Mouse (Mus musculus): ENCODE results near the gene Snx33. TPM values are rescaled to one million over a fixed set of nuclear protein-coding genes. Genes with fewer than 3 reads are reported as not detected.
"Not testable (repeated sequence)": the region's sequence is repeated elsewhere in the genome, so short reads cannot be mapped to it uniquely, and the experiment has no call there.

The Snx33 gene
- polyA plus RNA-seq, 1 experiment from 2014 or later, result 3.0 TPM

DNA sequence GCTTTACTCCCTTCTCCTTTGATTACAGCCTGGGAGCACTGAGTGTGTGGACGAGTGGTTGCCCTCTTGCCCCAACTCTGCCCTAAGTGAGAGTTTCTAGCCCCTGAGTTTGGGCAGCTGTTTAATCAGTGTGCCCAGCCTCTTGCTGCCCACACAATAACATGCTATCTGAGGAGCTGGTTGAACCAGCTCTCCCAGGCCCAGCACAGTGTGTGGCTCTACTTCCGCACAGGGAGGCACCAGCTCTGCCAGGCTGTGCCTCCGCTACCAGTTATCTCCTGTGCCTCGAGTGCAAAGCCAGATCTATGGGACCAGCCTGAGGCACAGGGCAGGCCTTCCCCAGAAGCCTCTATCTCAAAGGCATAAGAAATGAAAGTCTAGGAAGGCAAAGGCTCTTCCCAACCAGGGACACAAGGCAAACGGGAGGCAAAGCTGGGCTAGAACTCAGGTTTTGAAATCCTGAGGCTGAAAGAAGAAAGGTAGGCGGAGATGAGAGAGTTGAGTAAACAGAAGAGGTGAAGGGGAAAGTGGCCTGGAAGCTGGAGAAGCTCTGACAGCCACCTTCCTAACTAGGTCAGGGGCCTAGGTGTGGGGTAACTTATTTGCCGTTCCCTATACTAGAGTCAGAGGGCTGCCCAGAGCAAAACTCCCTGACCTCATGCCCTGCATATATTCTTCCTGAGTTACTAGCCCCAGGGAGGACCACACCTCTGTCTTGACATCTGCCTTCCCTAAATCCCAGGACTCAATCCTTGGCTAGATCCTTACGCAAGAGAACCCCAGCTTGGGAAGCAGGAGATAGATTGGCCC lies 4.1 kb downstream of the Snx33 start:
- Histone ChIP-seq H3K27ac (no peak overlapping the region), H3K36me3 (replicated peaks) (no peaks in the 10 kb centered on the region), H3K4me3 (peak overlapping the region; percentile 8; the same call in 1 of the 2 replicates), H3K4me1 (peaks cover 36% of the 10 kb centered on the region), H3K9me3 (no peaks in the 10 kb centered on the region), H3K4me2 (peak overlapping the region; percentile 36), H3K27me3 (replicated peaks) (peaks cover 5% of the 10 kb centered on the region), H3K9ac (no peak overlapping the region)
- 78% methylated on average over 8 of the region's 8 CpGs for WGBS
- no peak for ATAC-seq (replicated peaks)

GRCm38 (mm10) chr9:56922746-56923145 lies 5.4 kb downstream of the Snx33 start:
- 91% methylated on average over 4 of the region's 4 CpGs for WGBS
- Histone ChIP-seq H3K4me3 (no peak overlapping the region), H3K9me3 (no peaks in the 10 kb centered on the region), H3K9ac (no peak overlapping the region), H3K4me1 (peaks cover 26% of the 10 kb centered on the region), H3K27me3 (replicated peaks) (peaks cover 2% of the 10 kb centered on the region; the same call in 1 of the 2 replicates), H3K4me2 (no peak overlapping the region), H3K36me3 (replicated peaks) (no peaks in the 10 kb centered on the region), H3K27ac (no peak overlapping the region)
- ATAC-seq (replicated peaks), result no peak

DNA sequence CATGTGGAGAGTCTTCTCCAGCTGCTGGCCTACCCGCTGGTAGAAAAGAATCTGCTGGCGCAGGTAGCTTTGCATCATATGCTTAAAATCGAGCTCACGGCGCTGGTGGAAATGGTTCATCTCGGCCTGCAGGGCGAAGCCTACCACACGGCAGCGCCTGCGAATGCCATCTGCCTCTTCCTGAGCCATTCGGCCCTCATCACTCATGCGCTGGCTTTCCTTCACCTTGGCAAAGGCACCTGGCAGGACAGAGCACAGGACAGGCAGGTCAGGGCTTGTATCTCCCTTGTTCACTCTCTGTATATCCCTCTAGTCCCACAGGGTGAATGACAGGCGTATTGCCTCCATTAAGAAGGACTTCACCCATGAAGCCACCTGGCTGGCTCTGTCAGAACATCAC lies 9.7 kb downstream of the Snx33 start:
- no peaks in the 10 kb centered on the region for H3K9me3 ChIP-seq
- no peak overlapping the region for H3K9ac ChIP-seq
- no peak for ATAC-seq (replicated peaks)
- H3K4me1 ChIP-seq, result 0 out of 2 replicates have a peak, but pooled peaks cover under 1% of the 10 kb centered on the region
- H3K36me3 ChIP-seq (replicated peaks), result no peaks in the 10 kb centered on the region
- no peak overlapping the region for H3K27ac ChIP-seq
- whole genome bisulfite sequencing, result 96% methylated on average over 13 of the region's 13 CpGs
- H3K27me3 ChIP-seq (replicated peaks), result no peaks in the 10 kb centered on the region
- no peak overlapping the region for H3K4me3 ChIP-seq
- no peak overlapping the region for H3K4me2 ChIP-seq

DNA sequence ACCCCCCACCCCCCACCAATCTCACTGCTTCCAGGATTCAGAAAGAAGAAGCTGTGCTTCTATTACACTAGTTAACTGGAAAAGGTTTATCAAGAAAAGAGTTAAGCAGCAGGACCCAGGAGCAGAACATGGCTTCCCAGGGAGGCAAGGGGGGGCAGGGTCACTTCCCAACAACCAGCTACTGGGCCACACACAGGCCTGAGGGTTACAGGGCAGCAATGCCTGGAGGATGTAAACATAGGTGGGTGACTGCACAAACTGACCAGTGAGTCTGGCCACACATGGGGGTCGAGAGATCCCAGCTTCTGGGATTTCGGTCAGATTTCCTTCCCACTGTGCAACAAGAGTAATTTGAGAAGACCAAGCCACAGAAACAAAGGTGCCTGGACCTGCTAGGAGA lies 11.0 kb downstream of the Snx33 start:
- no peak overlapping the region for H3K9ac ChIP-seq
- no peak for ATAC-seq (replicated peaks)
- no peak overlapping the region for H3K4me3 ChIP-seq
- no peaks in the 10 kb centered on the region for H3K36me3 ChIP-seq (replicated peaks)
- H3K9me3 ChIP-seq, result no peaks in the 10 kb centered on the region
- no peak overlapping the region for H3K4me2 ChIP-seq
- no peaks in the 10 kb centered on the region for H3K27me3 ChIP-seq (replicated peaks)
- no peak overlapping the region for H3K27ac ChIP-seq
- 71% methylated on average over 2 of the region's 2 CpGs for WGBS
- H3K4me1 ChIP-seq, result no peaks in the 10 kb centered on the region

DNA sequence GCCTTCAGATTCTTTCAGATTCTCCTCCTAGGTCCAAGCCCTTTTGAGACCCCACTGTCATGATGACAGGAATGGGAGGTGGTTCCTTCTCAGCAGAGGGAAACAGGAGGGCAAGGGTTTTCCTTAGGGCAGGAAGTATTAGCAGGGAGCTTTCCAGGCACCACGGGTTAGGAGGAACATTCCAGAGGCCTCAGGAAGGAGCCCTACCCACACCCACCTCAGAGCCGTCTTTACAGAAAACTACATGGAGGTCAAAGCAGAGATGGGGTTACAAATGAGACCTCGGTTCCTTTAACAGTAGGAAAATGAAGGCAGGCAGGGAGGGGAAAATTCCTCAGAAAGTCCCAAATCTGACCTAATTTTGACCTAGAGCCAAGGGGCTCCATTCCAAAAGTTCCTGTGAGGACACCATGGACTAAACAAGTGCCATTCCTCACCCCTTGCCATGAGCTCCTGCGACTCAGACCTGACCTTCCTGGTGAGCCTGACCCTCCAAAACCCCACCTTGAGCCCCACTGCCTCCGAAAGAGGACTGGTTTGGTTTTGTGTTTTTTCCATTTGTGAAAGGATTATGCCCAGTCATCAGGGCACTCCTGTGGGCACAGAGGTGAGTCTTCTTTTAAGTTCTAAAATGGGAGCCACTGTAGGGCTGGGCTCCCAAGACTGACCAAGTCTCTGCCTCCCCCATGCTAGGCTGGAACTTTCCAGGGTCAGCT lies 12.3 kb downstream of the Snx33 start:
- no peak overlapping the region for H3K9ac ChIP-seq

DNA sequence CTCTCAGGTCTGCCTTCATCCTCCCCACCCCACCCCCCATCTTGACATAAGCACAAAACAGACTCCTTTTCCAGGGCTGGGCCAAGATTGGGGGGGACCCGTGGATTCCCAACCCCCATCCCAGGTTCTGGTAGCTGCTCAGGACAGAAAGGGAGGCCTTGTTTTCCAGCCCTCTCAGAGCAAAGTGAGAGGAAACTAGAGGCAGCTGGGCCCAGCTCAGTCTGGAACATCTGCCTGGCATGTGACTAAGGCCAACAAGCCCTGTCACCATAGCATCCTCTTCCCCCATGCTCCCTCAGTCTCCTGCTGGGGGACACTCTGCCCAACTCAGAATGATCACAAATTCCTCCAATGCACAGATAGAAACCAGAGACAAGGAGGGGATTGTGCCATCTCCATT lies 13.1 kb downstream of the Snx33 start:
- Histone ChIP-seq H3K36me3 (replicated peaks) (no peaks in the 10 kb centered on the region), H3K4me2 (no peak overlapping the region), H3K4me3 (no peak overlapping the region), H3K27me3 (replicated peaks) (no peaks in the 10 kb centered on the region), H3K9me3 (no peaks in the 10 kb centered on the region), H3K4me1 (no peaks in the 10 kb centered on the region), H3K9ac (no peak overlapping the region), H3K27ac (no peak overlapping the region)
- no peak for ATAC-seq (replicated peaks)
- 100% methylated on average over 1 of the region's 1 CpGs for WGBS

More for the DNA sequence above, 12.3 kb downstream of the Snx33 start:
- no peak for ATAC-seq (replicated peaks)
- H3K4me3 ChIP-seq, result no peak overlapping the region
- WGBS, result 85% methylated on average over 5 of the region's 5 CpGs
- H3K27ac ChIP-seq, result no peak overlapping the region
- H3K4me1 ChIP-seq, result no peaks in the 10 kb centered on the region
- H3K36me3 ChIP-seq (replicated peaks), result no peaks in the 10 kb centered on the region
- H3K27me3 ChIP-seq (replicated peaks), result no peaks in the 10 kb centered on the region
- H3K4me2 ChIP-seq, result no peak overlapping the region
- no peaks in the 10 kb centered on the region for H3K9me3 ChIP-seq

DNA sequence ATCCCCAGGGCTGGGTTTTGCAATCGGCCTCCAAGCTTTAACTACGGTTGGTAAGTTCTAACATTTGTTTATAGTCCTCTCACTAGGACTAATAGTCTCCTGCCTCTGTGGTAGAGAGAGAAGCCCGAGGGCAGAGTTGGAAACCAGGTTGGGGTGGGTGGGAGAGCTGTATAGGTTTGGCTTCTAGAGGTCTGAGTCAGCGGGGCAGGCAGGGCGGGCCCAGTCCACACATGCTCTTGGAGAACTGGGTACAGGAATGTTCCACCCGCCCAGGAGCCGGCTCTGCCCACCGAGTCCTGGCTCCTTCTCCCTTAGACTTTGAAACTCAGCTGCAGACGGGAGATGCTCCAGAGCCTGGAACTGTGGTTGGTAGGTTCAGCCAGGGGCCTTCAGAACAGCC lies 14.2 kb downstream of the Snx33 start:
- no peak overlapping the region for H3K4me2 ChIP-seq
- ATAC-seq (replicated peaks), result no peak
- no peaks in the 10 kb centered on the region for H3K27me3 ChIP-seq (replicated peaks)
- H3K9ac ChIP-seq, result no peak overlapping the region
- H3K36me3 ChIP-seq (replicated peaks), result no peaks in the 10 kb centered on the region
- no peak overlapping the region for H3K4me3 ChIP-seq
- H3K9me3 ChIP-seq, result no peaks in the 10 kb centered on the region
- no peaks in the 10 kb centered on the region for H3K4me1 ChIP-seq
- no peak overlapping the region for H3K27ac ChIP-seq
- WGBS, result 92% methylated on average over 9 of the region's 9 CpGs

- no peak overlapping the region for H3K27ac ChIP-seq
- H3K4me3 ChIP-seq, result no peak overlapping the region
- no peak for ATAC-seq (replicated peaks)
- WGBS, result 63% methylated on average over 1 of the region's 1 CpGs
- no peaks in the 10 kb centered on the region for H3K36me3 ChIP-seq (replicated peaks)
- H3K4me2 ChIP-seq, result no peak overlapping the region
- no peaks in the 10 kb centered on the region for H3K9me3 ChIP-seq
- no peak overlapping the region for H3K9ac ChIP-seq
- H3K27me3 ChIP-seq (replicated peaks), result no peaks in the 10 kb centered on the region
- H3K4me1 ChIP-seq, result no peaks in the 10 kb centered on the region
Measured at GRCm38 (mm10) chr9:56911017-56911416, 17.2 kb downstream of the Snx33 start.

- 55% methylated on average over 4 of the region's 4 CpGs for WGBS
- not testable (repeated sequence) for H3K4me3 ChIP-seq; H3K4me2 ChIP-seq; ATAC-seq (replicated peaks); H3K36me3 ChIP-seq (replicated peaks); H3K9ac ChIP-seq; H3K27me3 ChIP-seq (replicated peaks); H3K9me3 ChIP-seq; H3K4me1 ChIP-seq; H3K27ac ChIP-seq
Measured at GRCm38 (mm10) chr9:56909991-56910390, 18.2 kb downstream of the Snx33 start.

DNA sequence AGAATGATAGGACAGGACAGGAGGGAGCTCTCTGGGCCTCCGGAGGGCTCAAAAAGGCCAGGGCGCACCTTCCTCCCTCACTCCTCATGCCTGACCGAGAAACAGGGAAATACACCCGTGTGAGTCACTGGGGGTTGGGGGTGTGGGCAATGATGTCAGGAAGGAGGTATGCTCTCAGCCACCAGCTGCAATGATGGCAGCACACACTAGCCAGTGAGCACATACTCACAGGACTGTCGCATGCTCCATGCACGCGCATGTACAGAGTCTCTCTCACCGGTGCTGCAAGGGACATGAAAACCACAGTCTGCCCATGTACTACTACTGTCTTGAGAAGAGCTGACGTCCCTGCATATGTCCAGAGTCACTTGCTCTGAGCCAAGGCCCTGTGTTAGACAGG lies 20.6 kb downstream of the Snx33 start:
- Histone ChIP-seq H3K9me3 (no peaks in the 10 kb centered on the region), H3K27ac (no peak overlapping the region), H3K4me3 (no peak overlapping the region), H3K9ac (no peak overlapping the region), H3K4me1 (no peaks in the 10 kb centered on the region), H3K4me2 (no peak overlapping the region), H3K27me3 (replicated peaks) (no peaks in the 10 kb centered on the region), H3K36me3 (replicated peaks) (no peaks in the 10 kb centered on the region)
- 89% methylated on average over 9 of the region's 9 CpGs for WGBS
- no peak for ATAC-seq (replicated peaks)

DNA sequence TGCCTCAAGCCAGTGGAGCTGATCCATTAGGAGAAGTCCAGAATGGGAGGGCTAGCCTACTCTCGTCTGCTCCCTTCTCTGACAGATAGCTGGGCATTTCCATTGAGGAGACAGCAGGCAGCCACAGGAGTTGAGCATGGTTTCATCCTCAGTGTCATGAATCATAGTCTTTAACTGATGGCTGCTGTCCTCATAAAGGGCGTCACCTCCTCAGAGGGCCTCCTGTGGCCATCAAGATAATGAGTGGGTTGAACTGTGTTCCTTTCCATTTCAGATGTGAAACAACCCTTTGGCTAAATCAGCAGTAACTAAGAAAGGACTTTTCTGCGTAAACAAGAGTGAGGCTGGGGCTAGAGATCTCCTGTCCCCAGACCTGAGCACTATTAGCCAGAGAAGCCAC lies 24.5 kb downstream of the Snx33 start:
- Histone ChIP-seq H3K4me3 (no peak overlapping the region), H3K27ac (no peak overlapping the region), H3K36me3 (replicated peaks) (no peaks in the 10 kb centered on the region), H3K27me3 (replicated peaks) (no peaks in the 10 kb centered on the region), H3K4me2 (no peak overlapping the region), H3K9me3 (no peaks in the 10 kb centered on the region), H3K9ac (no peak overlapping the region), H3K4me1 (no peaks in the 10 kb centered on the region)
- ATAC-seq (replicated peaks), result no peak
- WGBS, result 84% methylated on average over 3 of the region's 3 CpGs

- H3K36me3 ChIP-seq (replicated peaks), result no peaks in the 10 kb centered on the region
- H3K9ac ChIP-seq, result no peak overlapping the region
- H3K9me3 ChIP-seq, result no peaks in the 10 kb centered on the region
- H3K4me1 ChIP-seq, result no peaks in the 10 kb centered on the region
- no peak overlapping the region for H3K27ac ChIP-seq
- H3K27me3 ChIP-seq (replicated peaks), result no peaks in the 10 kb centered on the region
- H3K4me2 ChIP-seq, result no peak overlapping the region
- 77% methylated on average over 8 of the region's 8 CpGs for WGBS
- ATAC-seq (replicated peaks), result no peak
- H3K4me3 ChIP-seq, result no peak overlapping the region
Measured at GRCm38 (mm10) chr9:56901187-56901586, 27.0 kb downstream of the Snx33 start.

- WGBS, result 72% methylated on average over 9 of the region's 9 CpGs
- Histone ChIP-seq H3K27ac (no peak overlapping the region), H3K4me3 (no peak overlapping the region), H3K4me2 (no peak overlapping the region), H3K27me3 (replicated peaks) (no peaks in the 10 kb centered on the region), H3K4me1 (no peaks in the 10 kb centered on the region), H3K36me3 (replicated peaks) (no peaks in the 10 kb centered on the region), H3K9ac (no peak overlapping the region), H3K9me3 (no peaks in the 10 kb centered on the region)
- ATAC-seq (replicated peaks), result no peak
Measured at GRCm38 (mm10) chr9:56900571-56900970, 27.6 kb downstream of the Snx33 start.

Measured in midbrain, embryonic 15.5 days (tissue).